8 mouse cellular contexts compared by ENCODE assay signal in the genomic region with DNA sequence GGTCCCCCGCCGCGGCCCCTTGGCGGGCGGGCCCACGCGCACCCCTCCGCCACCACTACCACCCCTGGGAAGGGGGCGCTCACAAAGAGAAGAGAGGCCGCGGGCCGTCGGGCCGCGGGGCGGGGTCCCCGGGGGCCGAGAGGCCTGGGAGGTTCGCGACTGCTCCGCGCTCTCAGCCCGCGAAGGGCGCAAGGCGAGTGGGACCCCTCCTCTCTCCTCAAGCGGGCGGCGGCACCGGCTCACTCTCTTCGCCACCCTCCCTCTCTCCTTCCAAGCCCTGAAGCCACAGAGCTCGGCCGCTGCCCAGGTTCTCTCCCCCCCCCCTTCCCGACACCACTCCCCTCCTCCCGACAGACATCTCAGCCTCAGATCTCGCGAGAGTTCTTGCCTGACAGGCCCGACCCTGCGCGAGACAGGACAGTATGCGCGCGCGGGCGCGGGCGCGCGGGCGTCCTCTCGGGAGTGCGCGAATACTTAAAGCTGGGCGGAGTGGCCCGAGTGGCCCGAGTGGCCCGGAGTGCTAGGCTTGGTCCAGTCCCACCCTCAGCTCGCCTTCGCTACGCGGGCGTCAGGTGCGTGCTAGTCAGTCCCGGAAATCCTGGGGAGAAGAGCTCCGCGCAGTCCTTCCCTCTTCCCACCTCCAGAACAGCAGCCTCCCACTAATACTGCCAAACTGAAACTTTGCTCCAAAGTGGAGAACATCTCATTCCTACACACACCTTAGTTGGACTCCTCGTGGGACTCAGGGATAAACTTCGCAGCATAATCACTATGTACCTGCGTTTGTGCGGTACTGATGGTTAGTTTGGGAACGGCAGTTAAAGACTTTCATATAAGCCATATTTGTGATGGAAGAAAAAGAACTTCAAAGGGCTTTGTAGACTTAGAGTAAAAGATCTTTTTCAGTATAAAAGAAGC. TPM values are rescaled to one million over a fixed set of nuclear protein-coding genes. Genes with fewer than 3 reads are reported as not detected.
DNase-seq lines count a peak whose midpoint lies in the region; ATAC-seq lines count a peak whose summit lies in the region.

Gene Taok1 (minus strand): TSS at position 278 of the 918 bp plus-strand sequence.

- H3K27me3 ChIP-seq in intestine, embryonic 14.5 days (replicated peaks; ENCODE audit: control insufficient read depth, insufficient read depth, low read length) = no peaks in the 10 kb centered on the region

- H3K4me2 ChIP-seq in intestine, embryonic 14.5 days (ENCODE audit: low read length) = peak within 1 kb of the TSS; percentile 90

- H3K4me1 ChIP-seq in intestine, embryonic 14.5 days (replicated peaks; ENCODE audit: control insufficient read depth, insufficient read depth, low read length) = peaks cover 13% of the 10 kb centered on the region

- intact Hi-C loops in left cerebral cortex, postnatal 14 days (cut with DNase I) = loop anchor here (2.0 kb wide), 1 partner anchor 17 kb away; no protein-coding TSS in a partner anchor

- no peaks in the 10 kb centered on the region for H3K9me3 ChIP-seq in intestine, embryonic 14.5 days (ENCODE audit: control insufficient read depth, low read length)

- peak within 1 kb of the TSS; percentile 99 for H3K4me3 ChIP-seq in intestine, embryonic 14.5 days (ENCODE audit: low read depth, low read length)

- ATAC-seq in intestine, embryonic 14.5 days (replicated peaks; ENCODE audit: low FRiP score, low TSS enrichment, low read depth) = peak; percentile 95

- H3K27ac ChIP-seq in intestine, embryonic 14.5 days (ENCODE audit: low read depth) = peak within 1 kb of the TSS; percentile 95

- under 1% methylated on average over 50 of the region's 71 CpGs for WGBS in intestine, embryonic 14.5 days

- peak within 1 kb of the TSS; percentile 99 for H3K9ac ChIP-seq in intestine, embryonic 14.5 days (ENCODE audit: low read length)

- peak; percentile 93 for DNase-seq in adrenal gland, adult 18-20 months (ENCODE audit: low spot score in 2 of 2)
- peak; percentile 100 for DNase-seq in embryo, embryonic 11 days
- peak; percentile 94 for DNase-seq in gastrocnemius, postnatal 25 days
- DNase-seq in intestine, embryonic 14.5 days (ENCODE audit: low spot score) = peak; percentile 95
- DNase-seq in left cerebral cortex, postnatal 14 days (ENCODE audit: low spot score in 2 of 2) = peak; percentile 96
- peak; percentile 99 for DNase-seq in mesoderm, embryonic 11.5 days (ENCODE audit: low read depth, low spot score)
- peak; percentile 91 for DNase-seq in right cerebral cortex, postnatal 36 days (ENCODE audit: low spot score in 2 of 2)
- peak; percentile 98 for DNase-seq in yolk sac, embryonic 10.5 days (ENCODE audit: low spot score)

- H3K36me3 ChIP-seq in intestine, embryonic 14.5 days (ENCODE audit: control insufficient read depth, insufficient read depth, low read length) = peaks cover 6% of the 10 kb centered on the region; the same call in 1 of the 2 replicates

RNA-seq across cellular contexts. Expression of gene Taok1, which starts in this region (rescaled TPM):
- 10 to 100 TPM; 47.6 to 51.3 TPM for total RNA-seq in adrenal gland, adult 18-20 months (2021)
- total RNA-seq in gastrocnemius, postnatal 25 days (2021) = 10 to 100 TPM; 35.5 to 36.1 TPM
- 19.7 TPM in 2 replicates for polyA plus RNA-seq in intestine, embryonic 14.5 days (2014; fragmentation: Nextera tagmentation; extraction: Ambion mirVana)
- total RNA-seq in left cerebral cortex, postnatal 14 days (2021) = 100 to 1,000 TPM; 106 to 109 TPM

Comparison
In these comparisons a context has a peak if more than half of its experiments do, and no peak if none do; other contexts are left out.
1. Peak in every context shown above with its lines: DNase-seq, ATAC-seq, H3K4me3 ChIP-seq and H3K27ac ChIP-seq.